Mouse (Mus musculus) heart, postnatal 10 days (tissue): ENCODE measurements around the gene Gm28778. TPM values are rescaled to one million over a fixed set of nuclear protein-coding genes. Genes with fewer than 3 reads are reported as not detected.
"Not testable (repeated sequence)": the region's sequence is repeated elsewhere in the genome, so short reads cannot be mapped to it uniquely, and the experiment has no call there.

Source experiments
- DNase-seq, 2 experiments: peaks; one replicate each; pipeline ENCODE4 v3.0.0; 2021
- intact Hi-C: fragments of 180-260 bp; cut with DNase I; formaldehyde crosslinking; loops from one replicate; pipeline ENCODE4 v1.15.1; 2025
- total RNA-seq, 2 experiments: library from RNA; stranded (reverse); gene quantifications; 2 replicates each; pipeline ENCODE4 v1.2.3; 2021

Gene Gm28778
- total RNA-seq, result 1 to 10 TPM in 1 of 2 experiments, under 1 TPM in 1; 0.82 to 2.5 TPM

- intact Hi-C loops, result loop anchor here (1.0 to 10.0 kb wide), 2 partner anchors 17 to 452 kb away; partner anchors contain the start of genes Hibch and Osgepl1
- DNase-seq, result peak; percentile 97
Measured at GRCm38 (mm10) chr1:53296581-53297383, at the start of gene Gm28778, which contains the start of the genes Pms1 and Ormdl1. Gene Gm28778, plus strand, starts transcription at chr1:53297111. Gene Pms1, minus strand, starts transcription at chr1:53297018. Gene Ormdl1, plus strand, starts transcription at chr1:53297095.

- DNase-seq, intact Hi-C loops: not testable (repeated sequence)
Measured at GRCm38 (mm10) chr1:53264958-53265612, 31.8 kb upstream of the Gm28778 start.

GRCm38 (mm10) chr1:53269901-53270300 lies 27.0 kb upstream of the Gm28778 start:
- intact Hi-C loops, result no loop called here
- peak; percentile 15 to 19 for DNase-seq

- intact Hi-C loops, result loop anchor here (1.0 kb wide), 1 partner anchor 219 kb away; no protein-coding TSS in a partner anchor
- DNase-seq, result peak; percentile 38 to 55
Measured at GRCm38 (mm10) chr1:53272646-53273045, 24.3 kb upstream of the Gm28778 start.

GRCm38 (mm10) chr1:53291197-53291596 lies 5.7 kb upstream of the Gm28778 start:
- intact Hi-C loops, result loop anchor here (10.0 kb wide), 1 partner anchor 446 kb away; the partner anchor contains the start of gene Hibch
- no peak for DNase-seq

- intact Hi-C loops, result no loop called here
- no peak for DNase-seq
Measured at GRCm38 (mm10) chr1:53300506-53300905, 3.6 kb downstream of the Gm28778 start.

- DNase-seq, result peak; percentile 89 to 90
- intact Hi-C loops, result loop anchor here (1.0 kb wide), 2 partner anchors 16 to 39 kb away; partner anchors contain the start of genes Asdurf, Asnsd1, Gm28551 and Gm28778
Measured at GRCm38 (mm10) chr1:53312989-53313967, 16.4 kb downstream of the Gm28778 start, which contains the start of gene Osgepl1. Gene Osgepl1, plus strand, starts transcription at chr1:53313624.

GRCm38 (mm10) chr1:53321662-53322344 lies 24.9 kb downstream of the Gm28778 start:
- intact Hi-C loops, result no loop called here
- no peak for DNase-seq

- intact Hi-C loops, result no loop called here
- no peak for DNase-seq
Measured at GRCm38 (mm10) chr1:53323254-53323653, 26.3 kb downstream of the Gm28778 start.

GRCm38 (mm10) chr1:53324277-53324676 lies 27.4 kb downstream of the Gm28778 start:
- no peak for DNase-seq
- intact Hi-C loops, result no loop called here

GRCm38 (mm10) chr1:53324827-53325494 lies 28.1 kb downstream of the Gm28778 start:
- intact Hi-C loops, result no loop called here
- no peak for DNase-seq

- DNase-seq, intact Hi-C loops: not testable (repeated sequence)
Measured at GRCm38 (mm10) chr1:53333527-53333926, 36.6 kb downstream of the Gm28778 start.

- no peak for DNase-seq
- intact Hi-C loops, result no loop called here
Measured at GRCm38 (mm10) chr1:53335465-53335864, 38.6 kb downstream of the Gm28778 start.

GRCm38 (mm10) chr1:53337403-53337802 lies 40.5 kb downstream of the Gm28778 start:
- DNase-seq, intact Hi-C loops: not testable (repeated sequence)

GRCm38 (mm10) chr1:53341071-53341470 lies 44.2 kb downstream of the Gm28778 start:
- DNase-seq, result no peak
- intact Hi-C loops, result no loop called here

GRCm38 (mm10) chr1:53352327-53353261 lies 55.7 kb downstream of the Gm28778 start, which contains the start of the genes Asdurf, Gm28551 and Asnsd1:
Gene Asdurf, minus strand, starts transcription at chr1:53352619.
Gene Gm28551, minus strand, starts transcription at chr1:53352667.
Gene Asnsd1, minus strand, starts transcription at chr1:53352752.
- intact Hi-C loops, result loop anchor here (1.0 kb wide), 2 partner anchors 39 to 299 kb away; partner anchors contain the start of gene Osgepl1
- DNase-seq, result peak; percentile 98 to 99

GRCm38 (mm10) chr1:53358988-53359387 lies 62.1 kb downstream of the Gm28778 start:
- intact Hi-C loops, result no loop called here
- DNase-seq, result no peak
